Mouse (Mus musculus) stomach, postnatal 0 days (tissue): ENCODE measurements around the gene Eomes. TPM values are rescaled to one million over a fixed set of nuclear protein-coding genes. Genes with fewer than 3 reads are reported as not detected.

Experiments used
- ATAC-seq: fragments of 200-750 bp; cut with Nextera tagmentation; 2 replicates; pipeline ENCODE4 v1.8.0; 2017; ENCODE audit not compliant: low FRiP score, low TSS enrichment
- DNase-seq: peaks from one replicate; pipeline ENCODE4 v3.0.0-alpha.2; 2016; ENCODE audit warnings: low spot score
- H3K27ac ChIP-seq: fragments of 300-500 bp; sonication (generic); replicated peaks from 2 replicates; pipeline ENCODE4 v1.5.1; 2014; ENCODE audit warnings: mild to moderate bottlenecking, control low read depth
- H3K27me3 ChIP-seq: fragments of 300-500 bp; sonication (generic); 2 replicates; pipeline ENCODE4 v1.6.1; 2014; ENCODE audit warnings: low read length; ENCODE audit not compliant: control insufficient read depth, insufficient read depth
- H3K36me3 ChIP-seq: fragments of 300-500 bp; sonication (generic); 2 replicates; pipeline ENCODE4 v1.6.1; 2014; ENCODE audit warnings: low read length, mixed read lengths; ENCODE audit not compliant: control insufficient read depth, insufficient read depth
- H3K4me1 ChIP-seq: fragments of 300-500 bp; sonication (generic); replicated peaks from 2 replicates; pipeline ENCODE4 v1.6.1; 2014; ENCODE audit warnings: antibody characterized with exemption; ENCODE audit not compliant: control insufficient read depth, insufficient read depth
- H3K4me2 ChIP-seq: fragments of 300-500 bp; sonication (generic); replicated peaks from 2 replicates; pipeline ENCODE4 v1.6.1; 2014; ENCODE audit warnings: low read depth, mild to moderate bottlenecking, control low read depth, moderate library complexity
- H3K4me3 ChIP-seq: fragments of 300-500 bp; sonication (generic); 2 replicates; pipeline ENCODE4 v1.5.1; 2014; ENCODE audit warnings: low read depth, low read length, control low read depth
- H3K9ac ChIP-seq: fragments of 300-500 bp; sonication (generic); 2 replicates; pipeline ENCODE4 v1.6.1; 2014; ENCODE audit warnings: mild to moderate bottlenecking, low read length, control low read depth, mixed read lengths
- H3K9me3 ChIP-seq: fragments of 300-500 bp; sonication (generic); 2 replicates; pipeline ENCODE4 v1.6.1; 2016; ENCODE audit warnings: low read length; ENCODE audit not compliant: control insufficient read depth
- CTCF ChIP-seq: IDR thresholded peaks from 2 replicates; pipeline ENCODE4 v1.5.1; 2016; ENCODE audit warnings: antibody characterized with exemption, low read depth, mild to moderate bottlenecking, moderate library complexity
- EP300 ChIP-seq: optimal IDR thresholded peaks from 2 replicates; pipeline ENCODE3; 2016; ENCODE audit warnings: antibody characterized with exemption
- WGBS: fragments of 180-500 bp; shearing (Covaris S2); extraction: QIAGEN DNeasy Blood & Tissue Kit; methylation state at CpG from one replicate; pipeline ENCODE4 v1.1.7; 2014; 5-methylcytosine and 5-hydroxymethylcytosine counted together
- polyA plus RNA-seq: library from polyadenylated mRNA; unstranded; fragments of >200 nt; fragmentation: Nextera tagmentation; extraction: Ambion mirVana; gene quantifications from 2 replicates; pipeline ENCODE4 v1.2.1, GENCODE M21; 2015

Eomes gene
- polyA plus RNA-seq, 1 experiment from 2014 or later = 0.07 TPM

DNA sequence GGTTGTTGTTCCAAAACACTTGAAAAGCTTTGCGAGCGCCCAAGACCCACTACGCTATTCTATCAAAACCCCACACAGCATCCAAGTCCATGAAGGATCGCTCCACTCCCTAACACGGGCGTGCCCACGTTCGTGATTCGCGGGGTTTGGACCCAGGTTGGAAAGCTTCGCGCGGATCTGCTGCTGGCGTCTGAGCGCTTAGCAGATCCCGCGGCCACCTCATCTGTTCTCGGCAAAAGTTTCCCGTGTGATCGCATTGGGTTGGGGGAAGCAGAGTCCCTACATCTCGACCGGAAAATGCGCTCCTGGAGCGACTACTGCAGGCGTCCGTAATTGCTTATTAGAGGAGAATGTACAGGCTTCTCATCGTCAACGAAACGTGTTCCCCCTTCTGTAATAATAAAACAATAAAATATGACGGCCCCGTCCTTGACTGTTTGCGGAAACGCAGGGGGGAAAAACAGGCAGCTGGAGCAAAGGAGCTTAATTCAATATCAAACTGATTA is 1.2 kb upstream of the Eomes start:
- ATAC-seq (no peak), DNase-seq (no peak)
- H3K9me3 ChIP-seq = no peaks in the 10 kb centered on the region
- H3K27me3 ChIP-seq = peaks cover 38% of the 10 kb centered on the region
- peak overlapping the region; percentile 74; the same call in 1 of the 2 replicates for H3K4me2 ChIP-seq
- 2% methylated on average over 33 of the region's 33 CpGs for WGBS
- TF ChIP-seq CTCF (no peak), EP300 (no peak)
- no peak overlapping the region for H3K27ac ChIP-seq
- no peak overlapping the region for H3K9ac ChIP-seq
- H3K36me3 ChIP-seq = no peaks in the 10 kb centered on the region
- H3K4me1 ChIP-seq = 0 out of 2 replicates have a peak, but pooled peaks cover 2% of the 10 kb centered on the region
- peak overlapping the region; percentile 34; the same call in 1 of the 2 replicates for H3K4me3 ChIP-seq

- H3K9me3 ChIP-seq = no peaks in the 10 kb centered on the region
These were observed 606 bp upstream of the Eomes start for GRCm38 (mm10) chr9:118477281-118477931.

DNA sequence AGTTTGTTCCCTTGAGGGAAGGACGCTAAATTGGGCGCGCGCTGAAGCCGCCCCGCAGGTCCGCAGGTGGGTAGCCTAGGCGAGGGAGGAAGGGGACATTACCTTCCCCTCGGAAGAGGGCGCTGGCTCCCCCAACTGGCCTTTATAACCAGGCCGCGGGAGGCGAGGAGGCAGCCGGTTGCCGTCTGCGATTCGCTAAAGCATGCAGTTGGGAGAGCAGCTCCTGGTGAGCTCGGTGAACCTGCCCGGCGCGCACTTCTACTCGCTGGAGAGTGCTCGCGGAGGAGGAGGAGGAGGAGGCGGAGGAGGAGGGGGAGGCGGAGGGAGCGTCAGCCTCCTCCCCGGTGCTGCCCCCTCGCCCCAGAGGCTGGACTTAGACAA is 436 bp downstream of the Eomes start:
- Histone ChIP-seq H3K9me3 (no peaks in the 10 kb centered on the region), H3K4me2 (peak overlapping the region; percentile 74), H3K4me3 (peak overlapping the region; percentile 41), H3K4me1 (0 out of 2 replicates have a peak, but pooled peaks cover 2% of the 10 kb centered on the region), H3K9ac (no peak overlapping the region), H3K27me3 (peaks cover 44% of the 10 kb centered on the region), H3K27ac (no peak overlapping the region), H3K36me3 (no peaks in the 10 kb centered on the region)
- peak; percentile 40 for TF ChIP-seq CTCF
- TF ChIP-seq EP300 = no peak
- 1% methylated on average over 22 of the region's 29 CpGs for WGBS
- DNase-seq (peak; percentile 45), ATAC-seq (0 out of 2 replicates have a peak, but pooled peaks have one; percentile 44)

More at GRCm38 (mm10) chr9:118477281-118477931, 606 bp upstream of the Eomes start:
- Histone ChIP-seq H3K4me1 (0 out of 2 replicates have a peak, but pooled peaks cover 2% of the 10 kb centered on the region), H3K4me3 (peak overlapping the region; percentile 34), H3K36me3 (no peaks in the 10 kb centered on the region), H3K27ac (no peak overlapping the region), H3K27me3 (peaks cover 44% of the 10 kb centered on the region), H3K4me2 (peak overlapping the region; percentile 74), H3K9ac (no peak overlapping the region)
- ATAC-seq (no peak), DNase-seq (no peak)
- 2% methylated on average over 31 of the region's 31 CpGs for WGBS
- TF ChIP-seq CTCF (no peak), EP300 (no peak)

- Histone ChIP-seq H3K9ac (no peak overlapping the region), H3K4me3 (peak overlapping the region; percentile 41), H3K4me2 (peak overlapping the region; percentile 74), H3K4me1 (0 out of 2 replicates have a peak, but pooled peaks cover 2% of the 10 kb centered on the region), H3K9me3 (no peaks in the 10 kb centered on the region), H3K36me3 (no peaks in the 10 kb centered on the region), H3K27ac (no peak overlapping the region), H3K27me3 (peaks cover 44% of the 10 kb centered on the region)
- ATAC-seq (peak; percentile 71), DNase-seq (peak; percentile 42)
- TF ChIP-seq CTCF (peak; percentile 55), EP300 (no peak)
- under 1% methylated on average over 52 of the region's 87 CpGs for WGBS
These were observed 961 bp downstream of the Eomes start for GRCm38 (mm10) chr9:118478839-118479507.

DNA sequence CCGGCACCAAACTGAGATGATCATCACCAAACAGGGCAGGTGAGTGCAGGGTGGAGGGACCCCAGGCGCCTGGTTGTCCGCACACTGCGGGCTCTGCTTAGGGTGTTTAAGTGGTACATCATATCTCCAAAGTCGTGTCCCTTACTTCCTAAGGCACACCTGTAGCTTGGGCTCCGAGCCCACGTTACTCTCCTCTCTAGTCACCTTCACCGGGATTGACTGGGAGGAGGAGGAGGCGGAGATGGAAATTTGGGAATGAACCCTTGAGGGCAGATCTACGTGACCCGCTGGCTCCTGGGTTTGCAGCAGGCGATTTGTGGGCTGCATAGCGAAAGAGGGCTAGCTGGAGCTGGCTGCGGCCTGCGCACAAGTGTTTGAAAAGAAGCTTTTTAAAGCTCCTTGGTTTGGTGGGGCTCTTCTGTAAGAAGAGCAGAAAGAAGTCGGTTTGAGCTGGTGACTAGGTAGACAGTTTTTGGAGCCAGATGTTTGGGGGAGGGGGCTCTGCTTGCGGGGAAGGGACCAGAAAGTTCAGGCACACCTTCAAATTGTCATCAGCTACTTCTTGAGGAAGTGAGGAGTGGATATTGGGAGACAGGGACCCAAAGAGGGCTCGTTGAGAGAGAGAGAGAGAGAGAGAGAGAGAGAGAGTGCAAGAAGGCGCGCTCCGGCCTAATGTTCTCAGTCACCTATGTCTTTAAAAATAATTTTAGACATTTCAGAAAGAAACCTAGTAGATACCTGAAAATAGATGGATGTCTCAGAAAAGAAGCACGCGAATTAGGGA is 1.7 kb downstream of the Eomes start:
- H3K9me3 ChIP-seq = no peaks in the 10 kb centered on the region
- ATAC-seq (no peak), DNase-seq (no peak)
- H3K27ac ChIP-seq = no peak overlapping the region
- no peak overlapping the region for H3K9ac ChIP-seq
- no peaks in the 10 kb centered on the region for H3K36me3 ChIP-seq
- 0 out of 2 replicates have a peak, but pooled peaks cover 2% of the 10 kb centered on the region for H3K4me1 ChIP-seq
- H3K4me2 ChIP-seq = peak overlapping the region; percentile 74
- 11% methylated on average over 23 of the region's 23 CpGs for WGBS
- no peak overlapping the region for H3K4me3 ChIP-seq
- TF ChIP-seq CTCF (no peak), EP300 (no peak)
- peaks cover 44% of the 10 kb centered on the region for H3K27me3 ChIP-seq
